Mouse (Mus musculus): ENCODE data around the gene Hoxb9. TPM values are rescaled to one million over a fixed set of nuclear protein-coding genes. Genes with fewer than 3 reads are reported as not detected.

The Hoxb9 gene
- total RNA-seq, 1 experiment = 3.3 TPM

DNA sequence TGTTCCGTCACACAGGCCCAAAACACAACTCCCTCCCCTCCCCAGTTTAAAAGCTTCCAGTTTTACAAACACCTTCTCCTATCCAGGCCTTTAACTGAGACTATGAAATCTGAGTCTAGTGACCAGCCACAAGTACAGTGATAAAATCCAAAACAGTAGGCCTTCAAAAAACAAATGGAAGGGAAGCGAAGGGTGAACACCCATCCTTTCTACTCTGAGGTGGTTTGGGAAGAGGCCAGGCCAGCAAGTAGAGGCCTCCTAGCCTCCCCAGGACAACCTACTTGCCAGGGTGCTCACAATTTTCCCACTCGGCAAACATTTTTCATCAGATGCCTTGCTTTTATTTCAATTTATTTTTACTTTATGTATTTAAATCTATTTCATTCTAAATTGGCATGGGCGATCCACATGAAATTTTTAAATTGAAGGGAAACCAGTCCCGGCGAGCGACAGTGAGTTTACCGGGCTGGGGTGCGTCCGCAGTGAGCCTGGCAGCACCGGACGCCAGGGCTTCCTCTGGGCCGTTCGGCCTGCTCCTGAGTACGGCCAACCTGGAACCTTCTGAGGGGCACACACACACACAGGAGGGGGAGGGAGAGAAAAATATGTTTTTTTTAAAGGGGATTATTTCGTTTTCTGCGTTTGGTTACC, 19.6 kb downstream of the Hoxb9 start:
- Histone ChIP-seq H3K27ac (ENCODE audit: insufficient read depth, low read depth, low read length, poor library complexity, severe bottlenecking) (no peak overlapping the region), H3K4me3 (ENCODE audit: insufficient read depth in 1 of 2, low read depth in 1 of 2, low read length in 2 of 2, poor library complexity in 1 of 2, severe bottlenecking in 1 of 2) (no peak overlapping the region), H3K9me3 (ENCODE audit: control insufficient read depth, insufficient read depth, low read depth, low read length) (no peaks in the 10 kb centered on the region), H3K36me3 (ENCODE audit: control insufficient read depth, insufficient read depth, low read length, poor library complexity, severe bottlenecking) (no peaks in the 10 kb centered on the region), H3K4me1 (ENCODE audit: control insufficient read depth in 2 of 2, insufficient read depth in 2 of 2, low read length in 2 of 2, poor library complexity in 1 of 2) (peaks cover 0 to 3% of the 10 kb centered on the region in 2 experiments; a peak in 2 of 4 replicates), H3K9ac (ENCODE audit: insufficient read depth, low read depth, low read length, poor library complexity, severe bottlenecking) (no peak overlapping the region)
- in situ Hi-C loops (cut with MboI; ENCODE audit: low sequenced_read_pairs in 2 of 2, unreplicated experiment in 2 of 2) = loop anchor here (10.0 to 25.0 kb wide), 2 partner anchors 64 to 571 kb away; partner anchors contain the start of gene Hoxb2 (in 1 of the 2)
- TF ChIP-seq ZNF384 (IDR thresholded peaks at IDR 0.05; ENCODE audit: low read depth, low read length) = no peak
- no peak for DNase-seq (ENCODE audit: low read depth, low spot score)

DNA sequence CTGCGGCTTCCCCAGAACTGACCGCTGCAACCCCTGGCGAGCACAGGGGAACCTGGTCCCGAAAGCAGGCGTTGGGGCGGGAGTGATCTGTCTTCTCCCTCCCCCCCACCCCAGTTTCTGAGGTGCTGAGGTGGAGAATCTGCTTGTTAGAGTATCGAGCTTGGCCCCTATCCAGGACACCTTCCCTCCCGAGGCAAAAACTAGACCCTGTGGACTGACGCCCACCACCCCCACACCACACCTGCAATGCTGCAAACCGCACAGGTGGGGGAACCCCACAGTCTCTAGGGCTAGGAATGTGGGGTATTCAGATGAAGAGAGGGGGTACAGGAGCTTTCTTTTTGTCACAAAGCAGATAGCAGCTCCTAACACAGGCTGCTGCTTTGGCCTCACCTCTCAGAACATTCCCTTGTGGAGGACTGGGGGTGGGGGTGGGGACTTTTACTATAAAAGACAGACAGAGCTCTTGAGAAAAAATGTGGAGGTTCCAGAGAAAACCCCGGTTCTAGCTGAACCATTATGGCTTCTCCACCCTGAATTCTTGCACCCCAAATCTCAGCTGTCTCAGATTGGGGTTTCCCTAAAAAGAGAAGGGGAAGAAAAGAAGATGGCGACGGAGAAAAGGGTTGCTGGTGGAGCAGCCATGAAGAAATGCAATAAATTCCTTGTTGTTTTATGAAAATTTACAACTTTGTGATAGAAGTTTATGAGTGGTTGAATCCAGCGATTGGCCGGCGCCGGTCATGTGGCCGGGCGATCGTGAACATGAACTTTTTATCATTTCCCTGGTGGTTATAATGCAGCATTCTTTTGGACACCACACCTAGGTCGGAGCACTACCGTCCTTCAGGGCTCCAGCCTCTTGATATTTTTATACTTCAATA, 20.7 kb downstream of the Hoxb9 start, which contains the start of gene Hoxb6:
Hoxb6 (plus strand) TSS at position 796 of the 884 bp plus-strand sequence.
- TF ChIP-seq ZC3H11A (IDR thresholded peaks at IDR 0.05; ENCODE audit: borderline replicate concordance, low read depth, low read length) = no peak
- no peak for TF ChIP-seq CHD2 (IDR thresholded peaks at IDR 0.05; ENCODE audit: low read depth, low read length)
- no peak for TF ChIP-seq MAFK (IDR thresholded peaks at IDR 0.05; ENCODE audit: insufficient read depth, low read depth, low read length)
- Histone ChIP-seq H3K9me3 (ENCODE audit: control insufficient read depth, insufficient read depth, low read depth, low read length) (no peaks in the 10 kb centered on the region), H3K36me3 (ENCODE audit: control insufficient read depth, insufficient read depth, low read length, poor library complexity, severe bottlenecking) (no peaks in the 10 kb centered on the region), H3K4me3 (ENCODE audit: insufficient read depth in 1 of 2, low read depth in 1 of 2, low read length in 2 of 2, poor library complexity in 1 of 2, severe bottlenecking in 1 of 2) (no peak within 1 kb of the TSS; a peak in 1 of 4 replicates), H3K9ac (ENCODE audit: insufficient read depth, low read depth, low read length, poor library complexity, severe bottlenecking) (no peak within 1 kb of the TSS), H3K4me1 (ENCODE audit: control insufficient read depth in 2 of 2, insufficient read depth in 2 of 2, low read length in 2 of 2, poor library complexity in 1 of 2) (no peaks in the 10 kb centered on the region; a peak in 1 of 4 replicates), H3K27ac (ENCODE audit: insufficient read depth, low read depth, low read length, poor library complexity, severe bottlenecking) (no peak within 1 kb of the TSS)
- in situ Hi-C loops (cut with MboI; ENCODE audit: low sequenced_read_pairs in 2 of 2, unreplicated experiment in 2 of 2) = loop anchor here (10.0 to 25.0 kb wide), 2 partner anchors 63 to 570 kb away; partner anchors contain the start of gene Hoxb2 (in 1 of the 2)
- no peak for DNase-seq (ENCODE audit: low read depth, low spot score)

DNA sequence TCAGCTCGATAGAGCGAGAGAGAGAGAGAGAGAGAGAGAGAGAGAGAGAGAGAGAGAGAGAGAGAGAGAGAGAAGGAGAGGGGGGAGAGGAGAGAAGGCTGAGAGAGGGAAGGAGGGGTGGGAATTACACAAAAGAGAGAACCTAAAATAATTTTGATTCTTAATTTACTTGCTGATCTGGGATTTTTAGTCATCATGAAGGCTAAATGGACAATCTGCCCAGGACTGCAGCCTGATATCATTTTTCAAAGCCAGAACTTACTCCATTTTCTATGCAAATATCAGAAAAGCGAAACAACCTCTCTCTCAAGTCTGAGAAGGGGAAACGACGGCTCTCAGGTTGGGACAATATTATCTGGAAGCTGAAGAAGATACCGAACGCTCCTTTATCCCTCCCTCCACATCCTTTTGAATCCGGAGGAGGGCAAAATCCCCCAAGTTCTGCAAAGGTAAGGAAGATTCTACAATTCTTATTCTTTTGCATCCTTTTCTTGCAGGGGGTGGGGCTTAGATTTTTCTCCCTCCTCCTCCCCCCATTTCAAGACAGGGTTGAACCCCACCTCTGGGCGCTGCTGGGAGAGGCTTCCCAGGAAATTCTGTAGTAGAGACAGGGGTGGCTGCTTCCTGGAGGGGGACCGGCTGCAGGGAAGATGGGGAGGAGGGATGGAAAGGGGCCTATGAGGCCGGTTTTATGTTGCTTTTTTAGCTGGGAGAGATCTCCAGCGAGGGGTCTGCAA, 21.5 kb downstream of the Hoxb9 start:
- H3K4me1 ChIP-seq (ENCODE audit: control insufficient read depth in 2 of 2, insufficient read depth in 2 of 2, low read length in 2 of 2, poor library complexity in 1 of 2) = no peaks in the 10 kb centered on the region; a peak in 1 of 4 replicates
- H3K9me3 ChIP-seq (ENCODE audit: control insufficient read depth, insufficient read depth, low read depth, low read length) = no peaks in the 10 kb centered on the region
- no peak overlapping the region for H3K27ac ChIP-seq (ENCODE audit: insufficient read depth, low read depth, low read length, poor library complexity, severe bottlenecking)
- H3K4me3 ChIP-seq (ENCODE audit: insufficient read depth in 1 of 2, low read depth in 1 of 2, low read length in 2 of 2, poor library complexity in 1 of 2, severe bottlenecking in 1 of 2) = no peak overlapping the region; a peak in 1 of 4 replicates
- TF ChIP-seq ZC3H11A (IDR thresholded peaks at IDR 0.05; ENCODE audit: borderline replicate concordance, low read depth, low read length) (no peak), HCFC1 (IDR thresholded peaks at IDR 0.05; ENCODE audit: borderline replicate concordance, insufficient read depth, low read length) (no peak), ZNF384 (IDR thresholded peaks at IDR 0.05; ENCODE audit: low read depth, low read length) (no peak), CHD2 (IDR thresholded peaks at IDR 0.05; ENCODE audit: low read depth, low read length) (no peak), MAFK (IDR thresholded peaks at IDR 0.05; ENCODE audit: insufficient read depth, low read depth, low read length) (no peak)
- in situ Hi-C loops (cut with MboI; ENCODE audit: low sequenced_read_pairs in 2 of 2, unreplicated experiment in 2 of 2) = loop anchor here (10.0 to 25.0 kb wide), 2 partner anchors 62 to 570 kb away; partner anchors contain the start of gene Hoxb2 (in 1 of the 2)
- no peak for DNase-seq (ENCODE audit: low read depth, low spot score)
- H3K9ac ChIP-seq (ENCODE audit: insufficient read depth, low read depth, low read length, poor library complexity, severe bottlenecking) = no peak overlapping the region
- H3K36me3 ChIP-seq (ENCODE audit: control insufficient read depth, insufficient read depth, low read length, poor library complexity, severe bottlenecking) = no peaks in the 10 kb centered on the region

DNA sequence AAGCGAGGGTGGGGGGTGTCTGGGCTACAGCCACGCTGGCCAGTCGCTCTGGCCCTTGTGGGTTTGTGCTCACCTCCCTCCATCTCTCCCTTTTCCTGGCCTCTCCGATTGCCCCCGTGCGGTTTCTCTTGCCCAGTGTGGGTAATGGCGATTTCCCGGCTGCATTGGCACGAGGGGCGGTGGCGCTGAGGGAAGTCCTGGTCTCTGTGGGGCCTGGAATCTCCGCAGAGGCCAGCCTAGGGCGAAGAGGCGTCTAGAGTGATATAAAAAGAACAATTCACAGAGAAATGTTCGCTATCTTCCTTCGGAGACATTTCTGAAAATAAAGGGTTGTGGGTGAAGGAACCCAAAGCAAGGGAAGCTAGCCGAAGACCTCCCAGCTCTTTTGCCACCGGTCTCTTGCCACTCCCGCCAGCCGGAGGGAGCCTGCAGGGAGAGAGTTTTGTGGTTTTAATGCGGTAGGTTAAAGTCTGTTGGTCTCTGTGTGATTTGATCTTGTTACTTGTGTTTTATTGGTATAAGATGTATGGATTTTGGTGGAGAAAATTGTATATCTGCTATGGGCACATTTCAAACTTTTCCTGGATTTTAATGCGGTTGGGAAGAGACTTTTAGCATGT, 22.2 kb downstream of the Hoxb9 start:
- no peak overlapping the region for H3K9ac ChIP-seq (ENCODE audit: insufficient read depth, low read depth, low read length, poor library complexity, severe bottlenecking)
- H3K4me3 ChIP-seq (ENCODE audit: insufficient read depth in 1 of 2, low read depth in 1 of 2, low read length in 2 of 2, poor library complexity in 1 of 2, severe bottlenecking in 1 of 2) = no peak overlapping the region; a peak in 1 of 4 replicates
- in situ Hi-C loops (cut with MboI; ENCODE audit: low sequenced_read_pairs in 2 of 2, unreplicated experiment in 2 of 2) = loop anchor here (10.0 to 25.0 kb wide), 2 partner anchors 61 to 569 kb away; partner anchors contain the start of gene Hoxb2 (in 1 of the 2)
- H3K27ac ChIP-seq (ENCODE audit: insufficient read depth, low read depth, low read length, poor library complexity, severe bottlenecking) = no peak overlapping the region
- no peak for DNase-seq (ENCODE audit: low read depth, low spot score)
- H3K9me3 ChIP-seq (ENCODE audit: control insufficient read depth, insufficient read depth, low read depth, low read length) = no peaks in the 10 kb centered on the region
- H3K4me1 ChIP-seq (ENCODE audit: control insufficient read depth in 2 of 2, insufficient read depth in 2 of 2, low read length in 2 of 2, poor library complexity in 1 of 2) = no peaks in the 10 kb centered on the region; a peak in 1 of 4 replicates
- no peak for TF ChIP-seq ZC3H11A (IDR thresholded peaks at IDR 0.05; ENCODE audit: borderline replicate concordance, low read depth, low read length)
- no peak for TF ChIP-seq HCFC1 (IDR thresholded peaks at IDR 0.05; ENCODE audit: borderline replicate concordance, insufficient read depth, low read length)
- TF ChIP-seq CHD2 (IDR thresholded peaks at IDR 0.05; ENCODE audit: low read depth, low read length) = no peak
- TF ChIP-seq MAFK (IDR thresholded peaks at IDR 0.05; ENCODE audit: insufficient read depth, low read depth, low read length) = no peak
- no peak for TF ChIP-seq ZNF384 (IDR thresholded peaks at IDR 0.05; ENCODE audit: low read depth, low read length)
- no peaks in the 10 kb centered on the region for H3K36me3 ChIP-seq (ENCODE audit: control insufficient read depth, insufficient read depth, low read length, poor library complexity, severe bottlenecking)

Data from ES-E14 (cell line).